Mouse (Mus musculus) lung, postnatal 0 days (tissue): ENCODE results near the gene Esrrg. TPM values are rescaled to one million over a fixed set of nuclear protein-coding genes. Genes with fewer than 3 reads are reported as not detected.
A peak's percentile ranks its signal among the peaks of the same experiment; 100 is the strongest.

Experiments
- ATAC-seq: fragments of 200-750 bp; cut with Nextera tagmentation; 2 replicates; pipeline ENCODE4 v1.8.0; 2017; ENCODE audit warnings: moderate library complexity
- DNase-seq: peaks from one replicate; pipeline ENCODE4 v3.0.0-alpha.2; 2016; ENCODE audit warnings: low spot score
- H3K27ac ChIP-seq: fragments of 300-500 bp; sonication (generic); 2 replicates; pipeline ENCODE4 v1.5.1; 2014; ENCODE audit warnings: antibody characterized with exemption, mild to moderate bottlenecking, low read length, mixed read lengths
- H3K27me3 ChIP-seq: fragments of 300-500 bp; sonication (generic); replicated peaks from 2 replicates; pipeline ENCODE4 v1.6.1; 2014; ENCODE audit warnings: low read length, mixed read lengths; ENCODE audit not compliant: insufficient read depth
- H3K36me3 ChIP-seq: fragments of 300-500 bp; sonication (generic); 2 replicates; pipeline ENCODE4 v1.6.1; 2014; ENCODE audit warnings: low read length, mixed read lengths; ENCODE audit not compliant: insufficient read depth
- H3K4me1 ChIP-seq: fragments of 300-500 bp; sonication (generic); 2 replicates; pipeline ENCODE4 v1.6.1; 2014; ENCODE audit warnings: antibody characterized with exemption, low read depth, low read length, mixed read lengths; ENCODE audit not compliant: insufficient read depth
- H3K4me2 ChIP-seq: fragments of 300-500 bp; sonication (generic); replicated peaks from 2 replicates; pipeline ENCODE4 v1.6.1; 2014; ENCODE audit warnings: low read depth, mild to moderate bottlenecking, low read length, moderate library complexity, mixed read lengths
- H3K4me3 ChIP-seq: fragments of 300-500 bp; sonication (generic); 2 replicates; pipeline ENCODE4 v1.5.1; 2014; ENCODE audit warnings: low read depth, low read length
- H3K9ac ChIP-seq: fragments of 300-500 bp; sonication (generic); replicated peaks from 2 replicates; pipeline ENCODE4 v1.6.1; 2014; ENCODE audit warnings: low read depth, mild to moderate bottlenecking
- H3K9me3 ChIP-seq: fragments of 300-500 bp; sonication (generic); 2 replicates; pipeline ENCODE4 v1.6.1; 2016; ENCODE audit warnings: low read length, mixed read lengths
- CTCF ChIP-seq: IDR thresholded peaks from 2 replicates; pipeline ENCODE4 v1.5.1; 2016; ENCODE audit warnings: antibody characterized with exemption, mild to moderate bottlenecking
- EP300 ChIP-seq: IDR thresholded peaks from 2 replicates; pipeline ENCODE4 v1.6.1; 2016; ENCODE audit warnings: antibody characterized with exemption, mild to moderate bottlenecking, control low read depth
- WGBS: fragments of 180-500 bp; shearing (Covaris S2); extraction: QIAGEN DNeasy Blood & Tissue Kit; methylation state at CpG from one replicate; pipeline ENCODE4 v1.1.7; 2014; 5-methylcytosine and 5-hydroxymethylcytosine counted together
- polyA plus RNA-seq: library from polyadenylated mRNA; unstranded; fragments of >200 nt; fragmentation: Nextera tagmentation; extraction: Ambion mirVana; gene quantifications from 2 replicates; pipeline ENCODE4 v1.2.1, GENCODE M21; 2015

Esrrg gene
- polyA plus RNA-seq, 1 experiment from 2014 or later = 0.54 TPM

GRCm38 (mm10) chr1:187605391-187606270, 3.0 kb upstream of the Esrrg start:
- no peak for TF ChIP-seq EP300
- TF ChIP-seq CTCF = no peak
- Histone ChIP-seq H3K9ac (no peak overlapping the region), H3K4me1 (no peaks in the 10 kb centered on the region; the same call in 1 of the 2 replicates), H3K27me3 (peaks cover 53% of the 10 kb centered on the region), H3K4me2 (peak overlapping the region; percentile 35), H3K27ac (no peak overlapping the region), H3K4me3 (peak overlapping the region; percentile 12; the same call in 1 of the 2 replicates), H3K9me3 (no peaks in the 10 kb centered on the region), H3K36me3 (no peaks in the 10 kb centered on the region)
- ATAC-seq = no peak
- DNase-seq = no peak
- WGBS = 3% methylated on average over 32 of the region's 32 CpGs

DNA sequence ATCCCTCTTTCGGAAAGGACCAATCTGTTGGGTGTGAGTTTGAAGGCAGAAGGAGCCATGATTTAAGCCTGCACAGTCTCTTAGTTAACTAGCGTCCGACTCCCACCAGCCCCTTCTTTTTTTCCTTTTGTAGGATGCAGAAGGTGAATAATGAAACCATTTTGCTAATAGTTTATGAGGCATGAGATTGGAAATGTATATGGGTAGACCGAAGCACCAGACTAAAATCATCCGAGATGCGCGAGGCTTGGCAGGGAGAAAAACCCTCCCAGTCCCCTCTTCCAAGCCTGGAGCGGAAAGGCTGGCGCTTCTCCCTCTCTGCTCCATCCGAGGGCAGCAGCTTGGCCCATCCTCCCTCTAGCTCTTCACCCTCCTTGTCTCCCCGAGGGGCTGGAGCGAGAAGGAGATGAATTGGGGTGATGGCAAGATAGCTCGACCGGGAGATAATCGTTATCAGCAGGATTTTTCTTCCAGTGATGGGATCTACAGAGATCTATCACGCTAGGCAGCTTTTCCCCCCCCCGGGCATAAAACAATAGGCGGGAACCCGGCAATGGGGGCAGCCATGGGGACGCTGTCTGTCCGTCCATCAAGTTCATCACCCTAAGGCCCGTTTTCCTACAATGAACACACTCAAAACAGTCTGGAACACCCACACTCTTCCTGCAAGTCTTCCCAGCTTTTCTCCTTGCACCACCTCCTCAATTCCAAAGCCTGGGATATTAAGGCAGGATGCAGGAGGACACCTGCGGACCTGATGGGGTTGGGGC, 2.1 kb upstream of the Esrrg start:
- peaks cover 53% of the 10 kb centered on the region for H3K27me3 ChIP-seq
- no peak overlapping the region for H3K4me3 ChIP-seq
- TF ChIP-seq EP300 = no peak
- no peak overlapping the region for H3K9ac ChIP-seq
- 7% methylated on average over 23 of the region's 23 CpGs for WGBS
- no peaks in the 10 kb centered on the region for H3K9me3 ChIP-seq
- no peaks in the 10 kb centered on the region for H3K36me3 ChIP-seq
- DNase-seq (no peak), ATAC-seq (no peak)
- no peak overlapping the region for H3K4me2 ChIP-seq
- H3K27ac ChIP-seq = no peak overlapping the region
- H3K4me1 ChIP-seq = no peaks in the 10 kb centered on the region; the same call in 1 of the 2 replicates

- no peak overlapping the region for H3K4me3 ChIP-seq
Observed at GRCm38 (mm10) chr1:187607065-187608047, 1.2 kb upstream of the Esrrg start.

DNA sequence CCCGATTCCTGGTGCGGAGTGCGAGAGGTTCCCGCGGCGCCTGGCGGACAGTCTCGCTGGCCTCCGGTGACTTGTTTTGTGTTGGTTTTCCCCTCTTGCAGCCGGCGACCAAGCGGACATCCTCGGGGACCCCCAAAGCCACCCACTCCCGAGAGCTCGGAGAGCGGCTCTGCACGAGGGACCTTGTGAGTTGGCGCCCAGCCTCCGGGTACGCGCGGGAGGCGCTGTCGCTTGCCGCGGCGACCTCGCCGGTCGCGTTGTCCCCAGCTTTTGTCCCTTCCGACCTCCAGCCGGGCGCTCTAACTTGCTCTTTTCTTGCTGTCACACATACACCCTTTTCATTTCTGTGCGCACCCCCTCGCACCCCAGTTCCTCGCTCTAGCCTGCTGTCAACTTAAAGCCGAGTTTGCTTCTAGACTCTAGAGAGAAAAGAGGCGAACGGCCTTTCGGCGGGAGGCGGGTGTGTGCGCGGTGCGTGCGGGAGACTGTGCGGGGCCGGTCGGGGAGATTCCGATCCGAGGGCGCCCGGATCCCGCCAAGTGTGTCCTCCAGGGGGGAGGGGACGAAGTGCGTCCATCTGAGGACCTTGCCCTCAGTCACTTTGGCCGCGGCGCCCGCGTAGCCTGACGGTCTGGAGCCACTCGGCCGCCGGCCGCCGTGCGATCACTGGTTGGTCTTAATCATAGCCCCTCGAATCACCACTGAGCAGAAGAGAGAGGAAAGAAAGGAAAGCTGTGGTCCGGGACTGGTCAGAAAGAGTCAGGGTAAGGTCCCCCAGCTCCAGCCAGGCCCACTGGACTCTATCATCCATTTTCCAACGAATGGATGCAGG, 646 bp downstream of the Esrrg start:
- no peak overlapping the region for H3K27ac ChIP-seq
- no peak overlapping the region for H3K9ac ChIP-seq
- H3K4me1 ChIP-seq = no peaks in the 10 kb centered on the region; the same call in 1 of the 2 replicates
- WGBS = under 1% methylated on average over 70 of the region's 72 CpGs
- no peaks in the 10 kb centered on the region for H3K36me3 ChIP-seq
- peak overlapping the region; percentile 83 for H3K4me2 ChIP-seq
- TF ChIP-seq CTCF (0 out of 2 replicates have a peak, but pooled peaks have one; percentile 24), EP300 (no peak)
- peak; percentile 12; the same call in 1 of the 2 replicates for ATAC-seq
- H3K9me3 ChIP-seq = no peaks in the 10 kb centered on the region
- H3K27me3 ChIP-seq = peaks cover 53% of the 10 kb centered on the region
- DNase-seq = peak; percentile 21
- H3K4me3 ChIP-seq = peak overlapping the region; percentile 49

More at GRCm38 (mm10) chr1:187607065-187608047, 1.2 kb upstream of the Esrrg start:
- WGBS = 5% methylated on average over 42 of the region's 47 CpGs
- H3K4me2 ChIP-seq = no peak overlapping the region
- H3K27ac ChIP-seq = no peak overlapping the region
- H3K9me3 ChIP-seq = no peaks in the 10 kb centered on the region
- H3K36me3 ChIP-seq = no peaks in the 10 kb centered on the region
- H3K9ac ChIP-seq = no peak overlapping the region
- H3K4me1 ChIP-seq = no peaks in the 10 kb centered on the region; the same call in 1 of the 2 replicates
- H3K27me3 ChIP-seq = peaks cover 53% of the 10 kb centered on the region
- DNase-seq (no peak), ATAC-seq (no peak)
- TF ChIP-seq CTCF (no peak), EP300 (no peak)

DNA sequence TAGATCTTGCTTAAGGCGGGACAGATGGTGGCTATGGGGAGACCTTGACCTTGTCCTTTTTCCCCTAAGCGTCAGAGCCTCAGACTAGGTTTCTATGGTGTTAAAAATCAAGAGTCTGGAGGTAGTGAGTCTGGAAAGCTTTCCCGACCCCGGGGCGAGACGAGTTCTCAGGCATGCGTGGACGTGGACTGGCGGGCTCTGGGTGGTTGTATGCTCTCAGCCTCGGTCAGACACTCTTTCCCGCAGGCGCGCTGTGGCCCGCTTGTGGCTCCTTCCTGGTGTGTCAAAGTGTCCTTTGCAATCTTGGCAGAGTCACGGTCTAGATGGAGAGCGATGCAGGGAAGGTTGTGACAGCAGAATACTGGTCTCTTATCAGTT, 1.3 kb downstream of the Esrrg start:
- Histone ChIP-seq H3K36me3 (no peaks in the 10 kb centered on the region), H3K9me3 (no peaks in the 10 kb centered on the region), H3K27me3 (peaks cover 48% of the 10 kb centered on the region), H3K4me2 (peak overlapping the region; percentile 83), H3K4me3 (peak overlapping the region; percentile 49), H3K27ac (no peak overlapping the region), H3K9ac (no peak overlapping the region), H3K4me1 (no peaks in the 10 kb centered on the region; the same call in 1 of the 2 replicates)
- WGBS = 2% methylated on average over 16 of the region's 16 CpGs
- ATAC-seq (no peak), DNase-seq (peak; percentile 10)
- no peak for TF ChIP-seq CTCF
